Mouse (Mus musculus) layer of hippocampus, adult 18-20 months (tissue): Measurements from ENCODE around the gene Grm5. TPM values are rescaled to one million over a fixed set of nuclear protein-coding genes. Genes with fewer than 3 reads are reported as not detected.

ENCODE experiments used
- DNase-seq, 2 experiments: peaks; one replicate each; pipeline ENCODE4 v3.0.0; 2022; ENCODE audit warnings: low spot score in 2 of 2
- total RNA-seq, 2 experiments: library from RNA; stranded (reverse); gene quantifications; 2 replicates each; pipeline ENCODE4 v1.2.3; 2021

Grm5 gene
- total RNA-seq, 2 experiments from 2014 or later = 247 to 250 TPM

DNA sequence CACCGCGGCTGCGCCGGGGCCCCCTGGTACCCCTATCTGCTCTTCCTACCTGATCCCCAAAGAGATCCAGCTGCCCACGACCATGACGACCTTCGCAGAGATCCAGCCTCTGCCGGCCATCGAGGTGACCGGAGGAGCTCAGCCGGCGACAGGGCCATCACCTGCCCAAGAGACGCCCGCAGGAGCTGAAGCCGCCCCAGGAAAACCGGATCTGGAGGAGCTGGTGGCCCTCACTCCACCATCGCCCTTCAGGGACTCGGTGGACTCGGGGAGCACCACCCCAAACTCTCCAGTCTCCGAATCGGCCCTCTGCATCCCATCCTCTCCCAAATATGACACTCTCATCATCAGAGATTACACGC is 546.5 kb downstream of the Grm5 start:
- no peak for DNase-seq

DNA sequence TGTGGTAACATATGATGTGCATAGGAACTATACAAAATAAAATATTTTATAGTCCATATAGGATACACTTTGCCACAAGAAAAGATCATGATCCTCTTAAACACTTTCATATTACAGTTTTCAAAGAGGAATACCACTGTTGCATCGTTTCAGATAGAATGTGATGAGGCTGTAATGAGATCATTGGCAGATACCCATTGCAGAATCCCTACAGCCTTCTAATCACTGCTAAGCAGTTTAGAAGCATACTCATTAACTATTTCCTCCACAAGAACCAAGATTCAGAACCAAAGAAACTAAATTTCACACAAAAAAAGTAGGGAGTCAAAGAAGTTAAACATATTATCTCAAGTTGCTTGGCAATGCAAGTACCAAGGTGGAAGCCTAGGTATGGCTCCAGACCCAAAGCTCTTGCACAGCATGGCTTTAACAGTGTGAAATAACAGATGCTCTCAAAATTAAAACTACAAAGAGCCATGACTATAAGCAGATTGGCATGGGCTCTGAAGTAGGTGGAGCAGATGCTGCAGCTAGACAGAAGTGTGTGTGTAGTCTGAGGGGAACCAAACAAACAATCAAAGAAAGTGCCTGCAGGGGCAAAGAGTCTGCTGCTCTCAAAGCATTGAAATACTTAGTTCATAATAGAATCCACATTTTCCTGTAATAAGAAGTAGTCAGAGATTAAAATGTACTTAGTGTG is 575.7 kb downstream of the Grm5 start:
- no peak for DNase-seq

- DNase-seq = no peak
Observed at GRCm38 (mm10) chr7:88161586-88161985, 577.6 kb downstream of the Grm5 start.

Other genes starting within 250 kb of the Grm5 start
- gene Tyr, start 90.7 kb upstream of the Grm5 start, total RNA-seq = not detected